Mouse (Mus musculus) ES-Bruce4 (cell line): Measurements from ENCODE around the gene Ppard.

Experiments
- CTCF ChIP-seq: IDR thresholded peaks from one replicate; pipeline ENCODE4 v1.8.1; 2011; ENCODE audit warnings: low read depth, low read length
- POLR2A ChIP-seq: IDR thresholded peaks from one replicate; pipeline ENCODE4 v1.8.1; 2011; ENCODE audit warnings: low read length; ENCODE audit not compliant: insufficient read depth

GRCm38 (mm10) chr17:28205443-28205842, 27.1 kb upstream of the Ppard start:
- no peak for TF ChIP-seq CTCF
- TF ChIP-seq POLR2A = no peak
